Mouse (Mus musculus) liver, embryonic 14.5 days (tissue): ENCODE data around the gene Atg101. TPM values are rescaled to one million over a fixed set of nuclear protein-coding genes. Genes with fewer than 3 reads are reported as not detected.

Experiments
- ATAC-seq: fragments of 200-750 bp; cut with Nextera tagmentation; 2 replicates; pipeline ENCODE4 v1.8.0; 2017; ENCODE audit warnings: moderate number of reproducible peaks, mild to moderate bottlenecking, moderate library complexity; ENCODE audit not compliant: insufficient read depth
- DNase-seq, 3 experiments: peaks; one replicate each; pipeline ENCODE4 v3.0.0-alpha.2; 2012 to 2013; ENCODE audit warnings: low read depth in 3 of 3, low spot score in 3 of 3
- H3K27ac ChIP-seq: fragments of 300-500 bp; sonication (generic); 2 replicates; pipeline ENCODE4 v1.5.1; 2014; ENCODE audit warnings: moderate library complexity, mild to moderate bottlenecking, control low read depth, inconsistent platforms
- H3K27me3 ChIP-seq: fragments of 300-500 bp; sonication (generic); 2 replicates; pipeline ENCODE4 v1.6.1; 2014; ENCODE audit warnings: mild to moderate bottlenecking, low read length, moderate library complexity; ENCODE audit not compliant: control insufficient read depth, insufficient read depth
- H3K36me3 ChIP-seq: fragments of 300-500 bp; sonication (generic); replicated peaks from 2 replicates; pipeline ENCODE4 v1.6.1; 2014; ENCODE audit warnings: low read depth; ENCODE audit not compliant: control insufficient read depth, insufficient read depth
- H3K4me1 ChIP-seq, 2 experiments: fragments of 200-500 bp in 1 of 2; fragments of 300-500 bp in 1 of 2; sonication (generic) in 1 of 2; replicated peaks; 2 replicates each; pipeline ENCODE4 v1.6.1; 2012 to 2014; ENCODE audit warnings: antibody characterized with exemption in 1 of 2, inconsistent platforms in 1 of 2, low read length in 1 of 2; ENCODE audit not compliant: control insufficient read depth in 2 of 2, insufficient read depth in 2 of 2
- H3K4me2 ChIP-seq: fragments of 300-500 bp; sonication (generic); 2 replicates; pipeline ENCODE4 v1.6.1; 2014; ENCODE audit warnings: low read depth, mild to moderate bottlenecking, control low read depth, moderate library complexity
- H3K4me3 ChIP-seq, 2 experiments: fragments of 200-500 bp in 1 of 2; fragments of 300-500 bp in 1 of 2; sonication (generic) in 1 of 2; 2 replicates each; pipeline ENCODE4 v1.5.1; 2012 to 2014; ENCODE audit warnings: low read depth in 2 of 2, low read length in 2 of 2, mild to moderate bottlenecking in 2 of 2, control low read depth in 1 of 2, inconsistent platforms in 1 of 2, moderate library complexity in 1 of 2; ENCODE audit not compliant: insufficient read depth in 1 of 2
- H3K9ac ChIP-seq: fragments of 300-500 bp; sonication (generic); replicated peaks from 2 replicates; pipeline ENCODE4 v1.6.1; 2014; ENCODE audit warnings: mild to moderate bottlenecking, control low read depth, moderate library complexity
- H3K9me3 ChIP-seq: fragments of 300-500 bp; sonication (generic); 2 replicates; pipeline ENCODE4 v1.6.1; 2016; ENCODE audit warnings: low read length, mixed read lengths; ENCODE audit not compliant: control insufficient read depth
- CTCF ChIP-seq: IDR thresholded peaks from 2 replicates; pipeline ENCODE4 v1.5.1; 2016; ENCODE audit warnings: antibody characterized with exemption, low read depth, control low read depth
- EP300 ChIP-seq: IDR thresholded peaks from 2 replicates; pipeline ENCODE4 v1.6.1; 2016; ENCODE audit warnings: antibody characterized with exemption, low read depth
- WGBS: fragments of 180-500 bp; shearing (Covaris S2); extraction: QIAGEN DNeasy Blood & Tissue Kit; methylation state at CpG from one replicate; pipeline ENCODE4 v1.1.7; 2014; ENCODE audit not compliant: insufficient replicate concordance; 5-methylcytosine and 5-hydroxymethylcytosine counted together
- polyA plus RNA-seq, 2 experiments: library from polyadenylated mRNA; depleted of rRNA in 1 of 2; stranded (reverse) in 1 of 2; unstranded in 1 of 2; fragments of >200 nt; fragmentation: Nextera tagmentation in 1 of 2; extraction: Ambion mirVana in 1 of 2; gene quantifications; 2 replicates each; pipeline versions ENCODE4 v1.2.1 to v1.2.3; 2012 to 2014

Gene Atg101
- polyA plus RNA-seq, 2 experiments = 17.2 to 23.7 TPM

GRCm38 (mm10) chr15:101255842-101256462, 28.1 kb upstream of the Atg101 start:
- no peak overlapping the region for H3K4me2 ChIP-seq
- no peak overlapping the region for H3K9ac ChIP-seq
- no peaks in the 10 kb centered on the region for H3K9me3 ChIP-seq
- peaks cover 18% of the 10 kb centered on the region for H3K27me3 ChIP-seq
- no peak for TF ChIP-seq EP300
- TF ChIP-seq CTCF = no peak
- H3K4me1 ChIP-seq = peaks cover 0 to 4% of the 10 kb centered on the region in 2 experiments; a peak in 2 of 4 replicates
- no peak overlapping the region for H3K4me3 ChIP-seq
- H3K36me3 ChIP-seq = no peaks in the 10 kb centered on the region
- H3K27ac ChIP-seq = no peak overlapping the region
- WGBS = 48% methylated on average over 7 of the region's 7 CpGs
- ATAC-seq (no peak), DNase-seq (no peak)

GRCm38 (mm10) chr15:101256463-101257206, 27.4 kb upstream of the Atg101 start:
- DNase-seq (no peak), ATAC-seq (no peak)
- Histone ChIP-seq H3K4me2 (no peak overlapping the region), H3K9me3 (no peaks in the 10 kb centered on the region), H3K4me3 (no peak overlapping the region), H3K27ac (no peak overlapping the region), H3K27me3 (peaks cover 18% of the 10 kb centered on the region), H3K4me1 (peaks cover 0 to 7% of the 10 kb centered on the region in 2 experiments; a peak in 2 of 4 replicates), H3K9ac (no peak overlapping the region), H3K36me3 (no peaks in the 10 kb centered on the region)
- 43% methylated on average over 14 of the region's 14 CpGs for WGBS
- no peak for TF ChIP-seq EP300
- TF ChIP-seq CTCF = no peak

GRCm38 (mm10) chr15:101258420-101258819, 25.7 kb upstream of the Atg101 start:
- Histone ChIP-seq H3K4me3 (no peak overlapping the region), H3K9ac (no peak overlapping the region), H3K9me3 (no peaks in the 10 kb centered on the region), H3K4me1 (peaks cover 0 to 7% of the 10 kb centered on the region in 2 experiments; a peak in 2 of 4 replicates), H3K36me3 (no peaks in the 10 kb centered on the region), H3K27me3 (peaks cover 16% of the 10 kb centered on the region), H3K4me2 (no peak overlapping the region), H3K27ac (no peak overlapping the region)
- WGBS = 38% methylated on average over 11 of the region's 11 CpGs
- DNase-seq (no peak), ATAC-seq (no peak)
- TF ChIP-seq EP300 (no peak), CTCF (no peak)

DNA sequence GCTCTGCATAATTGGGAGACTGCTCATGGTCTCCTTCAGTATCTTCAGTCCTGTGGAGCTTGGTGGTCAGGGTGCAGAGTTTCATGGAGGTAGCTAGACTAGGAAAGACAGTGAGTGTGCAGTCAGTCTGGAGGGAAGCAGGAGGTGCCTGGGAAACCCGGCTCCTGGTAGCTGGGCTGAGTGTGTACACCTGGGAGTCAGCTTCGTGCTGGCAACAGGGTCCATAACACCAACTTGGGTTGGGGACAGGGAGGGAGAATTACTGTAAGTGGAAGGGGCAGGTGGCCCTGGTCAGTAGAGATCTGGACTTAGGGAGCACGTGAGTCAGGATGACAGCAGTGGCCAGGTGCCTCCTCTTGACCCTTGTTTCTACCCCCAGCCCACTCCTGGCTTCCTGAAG, 24.1 kb upstream of the Atg101 start:
- Histone ChIP-seq H3K9ac (no peak overlapping the region), H3K4me3 (no peak overlapping the region), H3K27me3 (peaks cover under 1% of the 10 kb centered on the region), H3K4me2 (no peak overlapping the region), H3K27ac (no peak overlapping the region), H3K4me1 (peaks cover 0 to 5% of the 10 kb centered on the region in 2 experiments; a peak in 2 of 4 replicates), H3K36me3 (no peaks in the 10 kb centered on the region), H3K9me3 (no peaks in the 10 kb centered on the region)
- ATAC-seq (no peak), DNase-seq (no peak)
- no peak for TF ChIP-seq EP300
- TF ChIP-seq CTCF = no peak
- WGBS = 61% methylated on average over 3 of the region's 3 CpGs

- ATAC-seq = no peak
These were observed 23.7 kb upstream of the Atg101 start for GRCm38 (mm10) chr15:101260387-101260786.

More at GRCm38 (mm10) chr15:101260387-101260786, 23.7 kb upstream of the Atg101 start:
- H3K36me3 ChIP-seq = no peaks in the 10 kb centered on the region
- no peak overlapping the region for H3K4me2 ChIP-seq
- peaks cover 0 to 5% of the 10 kb centered on the region in 2 experiments; a peak in 2 of 4 replicates for H3K4me1 ChIP-seq
- H3K4me3 ChIP-seq = no peak overlapping the region
- TF ChIP-seq EP300 = no peak
- no peak for TF ChIP-seq CTCF
- 60% methylated on average over 10 of the region's 10 CpGs for WGBS
- H3K27ac ChIP-seq = no peak overlapping the region
- H3K9me3 ChIP-seq = no peaks in the 10 kb centered on the region
- H3K27me3 ChIP-seq = no peaks in the 10 kb centered on the region
- no peak overlapping the region for H3K9ac ChIP-seq
- no peak for DNase-seq
